Mouse (Mus musculus): ENCODE results near the gene Srsf10. TPM values are rescaled to one million over a fixed set of nuclear protein-coding genes. Genes with fewer than 3 reads are reported as not detected.

Gene Srsf10
- total RNA-seq, 2 experiments from 2014 or later = 200 to 208 TPM

DNA sequence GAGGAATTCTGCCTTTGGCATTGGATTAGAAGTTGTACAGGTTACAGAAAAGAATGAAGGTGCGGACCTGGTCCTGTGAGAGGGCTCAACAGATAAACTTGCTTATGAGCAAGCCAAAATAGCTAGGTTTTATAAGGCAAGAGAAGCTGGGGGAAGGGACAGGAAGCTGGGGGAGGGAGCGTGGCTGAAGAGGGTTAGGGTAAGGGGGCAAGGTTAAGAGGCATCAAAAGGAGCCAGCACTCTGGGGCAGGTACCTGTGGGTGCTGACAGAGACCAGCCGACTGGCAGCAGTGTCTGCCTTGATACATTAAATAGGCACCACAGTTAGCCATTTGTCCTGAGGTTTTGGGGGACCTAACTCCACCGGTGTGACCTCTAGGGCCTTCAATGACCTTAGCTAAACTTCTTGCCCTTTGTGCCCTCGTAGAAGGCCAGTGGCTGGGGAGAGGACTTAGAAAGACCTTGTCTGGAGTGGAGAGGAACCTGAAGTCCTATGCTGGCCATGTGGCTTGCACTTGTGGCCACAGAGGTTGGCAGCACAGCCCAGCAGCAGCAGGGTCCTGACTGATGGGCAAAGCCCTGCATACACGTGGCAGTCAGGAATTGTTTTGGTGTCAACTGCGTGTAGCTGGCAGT lies 28.5 kb downstream of the Srsf10 start:
- ATAC-seq (replicated peaks; ENCODE audit: poor library complexity) = no peak

DNA sequence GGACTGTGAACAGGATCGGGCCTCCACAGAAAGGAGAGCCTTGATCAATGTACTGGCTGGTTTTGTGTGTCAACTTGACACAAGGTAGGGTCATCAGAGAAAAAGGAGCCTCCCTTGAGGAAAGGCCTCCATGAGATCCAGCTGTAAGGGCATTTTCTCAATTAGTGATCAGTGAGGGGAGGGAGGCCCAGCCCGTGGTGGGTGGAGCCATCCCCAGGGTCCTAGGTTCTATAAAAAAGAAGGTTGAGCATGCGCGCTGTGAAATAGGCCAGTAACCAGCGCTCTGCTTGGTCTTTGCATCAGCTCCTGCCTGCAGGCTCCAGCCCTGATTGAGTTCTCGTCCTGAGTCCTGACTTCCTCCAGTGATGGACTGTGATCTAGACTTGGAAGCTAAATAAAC lies 29.0 kb downstream of the Srsf10 start:
- ATAC-seq (replicated peaks; ENCODE audit: poor library complexity) = no peak

DNA sequence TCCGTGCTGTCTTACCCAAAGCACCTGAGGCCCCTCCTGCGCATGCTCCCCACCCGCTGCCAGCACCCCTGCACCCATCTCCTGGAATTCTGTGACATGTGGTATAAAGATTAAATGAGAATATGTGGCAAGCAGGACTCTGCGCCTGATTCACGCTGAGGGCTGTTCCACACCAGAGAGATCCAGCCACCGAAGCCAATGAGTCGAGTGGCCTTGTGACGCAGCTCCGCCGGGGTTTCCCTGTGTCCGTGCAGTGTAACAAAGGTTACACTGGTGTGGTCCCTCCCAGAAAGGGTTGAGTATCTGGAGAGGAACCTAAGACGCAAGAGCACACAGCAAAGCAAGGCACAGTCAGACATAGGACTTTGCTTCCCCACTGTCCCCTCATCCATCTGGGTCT lies 30.1 kb downstream of the Srsf10 start:
- no peak for ATAC-seq (replicated peaks; ENCODE audit: poor library complexity)

DNA sequence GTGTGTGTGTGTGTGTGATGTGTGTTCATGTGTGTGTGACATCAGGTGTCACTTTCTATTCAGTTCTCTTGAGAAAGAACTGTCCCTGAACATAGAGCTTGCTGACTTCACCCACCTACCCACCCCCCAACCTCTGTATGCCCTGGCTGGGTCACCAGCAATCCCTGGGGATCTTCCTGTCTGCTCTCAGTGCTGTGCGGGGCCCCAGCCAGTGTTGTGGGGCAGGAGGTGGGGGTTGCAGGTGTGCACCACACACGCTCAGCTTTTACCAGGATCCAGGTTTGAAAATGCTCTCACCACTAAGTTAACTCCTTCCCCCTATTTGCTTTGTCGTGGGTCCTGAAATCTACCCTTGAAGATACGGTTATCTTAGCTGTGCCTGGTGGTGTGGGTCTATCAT lies 30.6 kb downstream of the Srsf10 start:
- no peak for ATAC-seq (replicated peaks; ENCODE audit: poor library complexity)

DNA sequence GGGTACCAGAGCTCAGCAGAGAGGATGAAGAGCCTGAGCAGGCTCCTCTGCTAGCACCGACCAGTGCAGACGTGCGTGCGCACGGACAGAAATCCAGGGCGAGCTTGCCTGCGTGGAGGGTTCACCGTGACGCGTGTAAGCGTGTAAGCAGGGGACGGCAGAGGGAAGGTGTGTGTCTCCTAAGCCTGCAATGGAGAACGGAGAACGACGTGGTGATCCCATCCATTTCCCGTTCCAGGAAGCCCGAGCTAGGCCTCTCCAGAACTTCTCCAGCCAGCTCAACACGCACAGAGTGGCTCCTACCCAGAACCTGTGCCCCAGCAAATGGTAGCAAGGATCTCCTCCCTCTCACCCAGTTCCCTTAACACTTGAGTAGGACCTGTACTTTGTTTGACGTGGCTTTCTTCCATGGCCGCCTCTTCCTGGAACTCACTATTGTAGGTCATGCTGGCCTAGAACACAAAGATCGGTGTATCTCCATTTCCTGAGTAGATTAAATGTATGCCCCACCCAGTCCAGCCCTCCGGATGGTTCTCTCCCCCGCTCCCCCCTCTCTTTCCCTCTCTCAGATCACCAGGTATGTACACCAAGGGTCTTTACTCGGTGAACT lies 33.0 kb downstream of the Srsf10 start:
- no peak for ATAC-seq (replicated peaks; ENCODE audit: poor library complexity)

DNA sequence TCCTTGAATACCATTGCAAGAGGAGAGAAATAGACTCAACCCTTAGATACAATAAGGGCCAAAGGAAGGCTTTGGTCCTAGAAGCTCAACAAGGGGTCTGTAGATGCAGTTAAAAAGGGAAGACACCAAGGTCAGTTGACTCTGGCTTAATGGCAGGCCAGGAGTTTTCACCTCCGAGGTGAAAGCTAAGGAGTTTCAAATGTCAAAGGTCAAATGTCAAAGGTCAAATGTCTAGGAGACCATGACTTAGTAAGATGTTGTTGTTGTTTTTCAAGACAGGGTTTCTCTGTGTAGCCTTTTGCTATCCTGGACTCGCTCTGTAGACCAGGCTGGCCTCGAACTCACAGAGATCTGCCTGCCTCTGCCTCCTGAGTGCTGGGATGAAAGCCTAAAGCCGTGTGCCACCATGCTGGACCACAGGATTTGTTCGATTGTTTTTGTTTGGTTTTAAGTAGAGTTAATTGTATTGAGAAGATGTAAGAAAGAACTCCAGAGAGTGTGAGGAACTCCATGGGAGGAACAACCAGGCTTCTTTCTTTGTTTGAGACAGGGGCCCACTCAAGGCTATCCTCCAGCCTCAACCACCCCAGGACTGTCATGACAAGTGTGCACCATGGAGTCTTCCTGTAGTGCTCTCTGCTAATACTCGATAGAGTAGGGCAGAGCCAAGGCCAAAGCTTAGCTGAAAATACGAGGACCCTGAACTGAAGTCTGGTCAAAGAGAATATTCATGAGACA lies 33.8 kb downstream of the Srsf10 start:
- no peak for ATAC-seq (replicated peaks; ENCODE audit: poor library complexity)

DNA sequence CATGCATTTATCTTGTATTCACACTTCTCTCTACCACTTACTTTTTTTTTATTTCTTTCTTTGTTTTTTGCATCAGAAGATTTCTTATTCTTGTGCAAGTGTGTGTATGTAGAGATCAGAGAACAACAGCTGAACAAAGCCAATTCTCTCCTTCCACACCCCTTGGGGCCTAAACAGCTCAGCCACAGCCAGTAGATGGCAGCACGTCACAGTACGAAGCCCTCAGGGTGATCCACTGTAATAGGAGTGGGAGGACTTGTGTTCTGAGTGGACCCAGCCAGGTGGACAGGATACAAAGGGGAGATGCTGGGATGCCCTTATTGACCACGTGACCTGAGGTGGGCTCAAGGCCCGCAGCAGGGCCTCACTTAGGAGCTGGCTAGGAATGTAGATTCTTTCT lies 34.3 kb downstream of the Srsf10 start:
- ATAC-seq (replicated peaks; ENCODE audit: poor library complexity) = peak; percentile 90

DNA sequence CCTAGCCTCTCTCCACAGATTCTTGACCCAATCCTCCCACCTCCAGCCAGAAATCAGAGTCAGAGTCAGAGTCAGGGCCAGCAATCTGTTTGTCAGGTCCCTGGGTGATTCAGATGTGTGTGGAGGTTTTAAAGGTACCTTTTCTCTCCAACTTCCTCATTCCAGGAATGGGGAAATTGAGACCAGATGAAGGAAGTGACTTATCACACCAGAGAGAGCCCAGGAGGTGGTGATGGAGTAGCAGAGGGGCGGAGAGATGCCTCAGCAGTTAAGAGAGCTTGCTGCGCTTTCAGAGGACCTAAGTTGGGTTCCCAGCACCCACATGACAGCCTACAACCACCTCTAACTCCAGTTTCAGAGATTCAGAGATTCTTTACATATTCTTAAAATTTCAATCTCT lies 36.0 kb downstream of the Srsf10 start:
- ATAC-seq (replicated peaks; ENCODE audit: poor library complexity) = no peak

DNA sequence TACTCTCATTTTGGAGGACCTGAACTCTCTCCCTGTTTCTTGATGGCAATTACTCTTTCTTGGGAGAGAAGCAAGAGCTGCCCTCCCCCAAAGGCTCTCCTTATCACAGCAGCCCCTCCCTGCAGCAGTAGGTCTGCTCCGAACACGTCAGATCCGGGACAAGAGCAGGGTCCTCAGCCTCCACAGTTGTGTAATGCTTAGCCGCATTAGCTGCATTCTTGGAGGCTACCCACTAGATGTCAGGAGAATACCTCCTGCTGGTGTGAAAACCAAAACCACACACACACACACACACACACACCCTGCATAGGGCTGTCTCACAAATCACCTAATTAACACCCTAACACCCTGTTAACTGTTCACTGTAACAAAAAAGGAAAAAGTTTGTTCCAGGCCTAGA lies 37.3 kb downstream of the Srsf10 start:
- peak; percentile 45 for ATAC-seq (replicated peaks; ENCODE audit: poor library complexity)

DNA sequence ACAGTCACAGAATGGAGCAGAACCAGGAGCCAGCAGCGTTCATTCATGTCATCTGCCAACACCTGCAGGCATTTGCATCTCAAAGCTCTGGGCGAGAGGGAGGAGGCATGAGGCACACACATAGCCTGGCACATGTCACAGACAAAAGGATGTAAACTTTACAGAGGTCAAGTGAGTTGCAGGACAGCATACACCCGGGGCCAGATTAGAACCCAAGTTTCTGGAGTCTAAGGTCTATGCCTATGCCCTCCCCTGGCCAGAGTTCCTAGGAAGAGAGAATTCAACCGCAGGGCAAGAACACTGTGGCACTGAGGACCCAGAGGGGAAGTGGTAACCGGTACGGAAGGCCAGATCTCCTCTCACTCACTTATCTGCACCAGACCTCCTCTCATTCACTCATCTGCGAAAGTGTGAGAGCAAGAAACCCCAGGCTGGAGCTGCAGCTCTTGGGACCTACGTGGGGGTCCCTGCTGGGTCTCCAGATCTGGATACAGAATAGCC lies 39.6 kb downstream of the Srsf10 start, which contains the start of gene Cnr2:
Cnr2 (plus strand) TSS at position 324 of the 501 bp plus-strand sequence.
- peak; percentile 33 for ATAC-seq (replicated peaks; ENCODE audit: poor library complexity)

DNA sequence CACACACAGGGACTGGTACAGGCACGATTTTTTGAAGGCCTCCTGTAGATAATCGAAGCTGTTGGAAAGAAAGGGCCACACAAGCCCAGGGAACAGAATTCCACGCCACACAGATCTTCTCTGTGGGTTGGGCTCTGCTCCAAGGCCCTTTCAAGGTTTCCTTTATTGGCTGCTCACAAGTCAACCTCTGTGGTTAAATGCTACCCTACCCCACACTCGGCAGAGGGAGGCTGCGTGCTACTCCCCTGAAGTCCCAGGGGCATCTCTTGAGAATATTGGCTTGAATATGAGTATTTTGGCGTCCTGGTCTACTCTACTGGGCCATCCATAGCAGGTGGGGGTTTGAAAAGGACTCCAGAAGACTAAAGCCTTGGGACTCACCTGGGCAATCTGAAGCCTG lies 40.6 kb downstream of the Srsf10 start:
- ATAC-seq (replicated peaks; ENCODE audit: poor library complexity) = no peak

DNA sequence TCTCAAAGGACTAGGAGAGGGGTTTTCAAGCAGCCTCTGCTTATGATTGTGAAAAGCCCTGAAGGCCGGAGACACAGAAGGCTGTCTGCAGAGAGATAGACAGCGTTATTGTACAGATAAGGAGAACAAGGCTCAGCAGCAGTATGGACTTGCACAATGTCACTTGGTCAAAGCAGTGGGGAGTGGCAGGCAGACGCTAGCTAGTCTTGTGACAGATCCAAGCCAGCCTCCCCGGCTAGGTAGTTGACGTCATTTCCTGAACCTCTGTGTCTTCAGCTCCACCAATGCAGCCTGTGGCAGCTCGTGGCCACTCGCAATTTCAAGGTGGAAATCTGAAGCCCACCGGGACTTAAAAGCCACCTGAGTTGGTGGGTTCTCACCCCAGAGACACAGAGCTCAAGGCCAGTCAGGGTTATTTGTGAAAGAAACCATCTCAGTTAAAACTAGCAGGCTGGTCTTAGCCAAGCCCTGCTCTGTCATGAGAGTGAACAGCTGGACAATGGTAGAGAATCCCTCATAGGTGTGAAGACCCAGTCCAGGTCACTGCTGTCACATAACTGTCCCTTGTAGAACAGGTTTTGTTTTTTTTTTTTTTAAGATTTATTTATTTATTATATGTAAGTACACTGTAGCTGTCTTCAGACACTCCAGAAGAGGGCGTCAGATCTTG lies 43.0 kb downstream of the Srsf10 start:
- ATAC-seq (replicated peaks; ENCODE audit: poor library complexity) = peak; percentile 85

DNA sequence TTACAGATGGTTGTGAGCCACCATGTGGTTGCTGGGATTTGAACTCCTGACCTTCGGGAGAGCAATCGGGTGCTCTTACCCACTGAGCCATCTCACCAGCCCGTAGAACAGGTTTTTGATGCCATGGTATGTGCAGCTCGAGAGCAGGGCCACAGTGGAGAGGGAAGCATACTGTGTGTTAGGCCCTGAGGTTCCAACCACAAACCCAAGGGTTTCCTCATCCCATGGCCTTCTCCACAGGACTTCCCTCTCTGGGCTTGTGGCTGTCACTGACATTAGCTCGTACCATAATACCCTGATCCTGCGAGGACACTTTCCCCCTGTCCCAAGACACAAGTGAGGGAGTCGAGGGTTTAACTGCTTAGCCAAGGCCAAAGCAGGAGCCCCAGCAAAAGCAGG lies 43.5 kb downstream of the Srsf10 start:
- peak; percentile 59 for ATAC-seq (replicated peaks; ENCODE audit: poor library complexity)

DNA sequence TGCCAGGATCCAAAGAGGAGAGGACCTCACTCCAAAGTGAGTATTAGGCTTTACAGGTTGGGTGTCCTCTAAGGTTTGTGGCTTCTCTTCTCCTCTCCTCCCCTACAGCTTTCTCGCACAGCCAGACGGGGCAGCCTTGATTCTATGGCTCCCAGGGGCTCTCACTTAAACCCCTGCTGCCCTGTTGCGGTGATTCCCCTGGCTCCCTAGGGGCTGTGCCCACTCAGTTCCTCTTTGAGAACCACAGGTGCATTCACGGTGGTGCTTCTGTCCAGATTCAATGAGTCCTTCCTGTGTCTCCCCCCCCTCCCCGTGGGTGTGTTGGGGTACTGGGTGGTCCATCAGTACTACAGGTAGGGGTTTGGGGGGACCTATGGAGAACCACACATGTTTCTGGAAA lies 44.5 kb downstream of the Srsf10 start:
- no peak for ATAC-seq (replicated peaks; ENCODE audit: poor library complexity)

DNA sequence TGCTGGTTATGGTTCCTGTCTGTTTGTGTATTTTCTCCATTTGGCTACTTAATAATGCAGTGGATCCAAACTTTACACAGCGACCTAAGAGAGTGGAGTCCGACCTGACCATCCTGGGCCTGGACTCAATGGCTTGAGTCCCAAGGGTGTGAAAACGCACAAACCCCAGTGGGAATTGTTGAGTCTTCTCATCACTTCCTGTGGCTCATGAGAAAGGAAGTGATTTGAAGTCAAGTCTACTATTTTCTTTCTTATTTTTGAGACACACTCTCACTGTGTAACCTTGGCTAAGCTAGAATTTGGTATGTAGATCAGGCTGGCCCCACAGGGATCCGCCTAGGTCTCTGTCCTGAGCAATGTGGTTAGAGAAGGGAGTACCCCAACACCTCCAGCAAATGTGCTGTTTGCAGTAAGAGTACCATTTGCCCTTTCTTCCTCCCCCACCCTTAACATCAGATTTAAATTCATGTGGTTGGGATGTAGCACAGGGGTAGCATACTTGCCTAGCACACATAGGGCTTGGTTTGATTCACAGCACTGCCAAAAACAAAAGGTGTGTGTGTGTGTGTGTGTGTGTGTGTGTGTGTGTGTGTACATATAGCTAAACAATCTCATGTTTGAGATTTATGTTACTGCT lies 47.2 kb downstream of the Srsf10 start:
- ATAC-seq (replicated peaks; ENCODE audit: poor library complexity) = no peak

DNA sequence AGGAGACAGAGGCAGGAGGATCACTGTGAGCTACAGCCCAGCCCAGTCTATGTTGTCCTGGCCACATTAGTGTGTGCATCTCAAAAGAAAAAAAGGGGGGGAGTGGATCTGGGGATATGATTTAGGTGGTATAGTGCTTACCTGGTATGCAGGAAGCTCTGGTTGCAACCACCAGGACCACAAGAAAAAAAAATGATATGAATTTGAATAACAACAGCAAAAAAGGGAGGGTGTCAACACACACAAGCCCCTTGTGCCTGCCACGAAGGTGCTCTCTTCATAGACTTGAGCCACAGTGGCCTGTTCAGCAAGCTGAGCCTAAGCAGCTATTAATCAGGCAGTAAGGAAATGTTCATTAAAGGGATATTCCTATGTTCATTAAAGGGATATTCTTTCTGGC lies 49.3 kb downstream of the Srsf10 start:
- no peak for ATAC-seq (replicated peaks; ENCODE audit: poor library complexity)

DNA sequence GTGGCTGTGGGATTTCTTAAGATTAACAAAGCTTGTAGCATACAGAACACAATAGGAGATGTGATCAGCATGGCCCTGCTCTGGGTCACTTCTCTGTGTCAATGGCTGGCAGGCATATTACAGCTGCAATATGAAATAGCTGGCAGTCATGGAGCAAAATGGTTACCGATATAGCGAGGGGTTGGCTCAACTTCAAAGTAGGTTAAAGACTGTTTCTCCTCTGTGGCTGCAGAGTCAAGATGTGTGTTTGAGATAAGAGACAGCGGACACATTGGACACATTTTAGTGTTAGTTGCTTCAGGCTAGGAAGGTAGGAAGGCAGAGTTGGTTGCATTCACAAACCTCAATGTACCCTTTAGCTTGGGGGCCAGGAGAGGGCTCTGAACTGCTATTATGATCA lies 51.1 kb downstream of the Srsf10 start:
- ATAC-seq (replicated peaks; ENCODE audit: poor library complexity) = peak; percentile 89

DNA sequence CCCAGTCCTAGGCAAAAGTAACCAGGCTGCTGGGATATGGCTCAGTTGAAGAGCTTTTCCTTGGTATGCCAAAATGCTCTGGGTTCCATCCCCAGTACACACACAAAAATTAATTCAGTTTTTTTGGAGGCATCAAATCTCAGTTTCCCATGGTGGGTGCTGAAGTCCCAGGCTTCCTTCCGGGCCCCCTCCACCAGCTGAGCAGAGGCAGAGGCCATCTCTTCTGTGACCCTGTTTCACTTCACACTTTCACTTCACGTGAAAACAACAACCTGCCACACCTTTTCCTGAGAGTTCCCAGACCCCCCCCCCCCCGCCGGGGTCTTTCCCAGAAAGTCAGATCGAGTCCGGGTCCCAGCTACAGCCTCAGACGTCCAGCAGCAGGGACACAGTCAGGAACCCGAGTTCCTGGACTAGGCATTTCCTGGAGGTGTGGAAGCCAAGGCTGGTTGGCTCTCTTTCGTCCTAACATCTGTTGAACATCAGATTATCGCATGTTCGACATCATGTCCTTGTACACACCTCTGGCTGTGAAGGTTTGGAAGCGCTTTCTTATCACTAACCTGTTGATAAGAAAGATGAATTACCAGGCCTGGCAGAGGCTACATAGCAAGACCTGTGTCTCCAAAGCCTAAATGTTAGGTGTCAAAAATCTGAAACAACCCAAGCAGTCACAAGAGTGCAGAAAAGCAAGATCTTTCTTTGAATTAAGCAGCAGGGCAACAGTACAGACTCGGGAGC lies 53.9 kb downstream of the Srsf10 start:
- no peak for ATAC-seq (replicated peaks; ENCODE audit: poor library complexity)

DNA sequence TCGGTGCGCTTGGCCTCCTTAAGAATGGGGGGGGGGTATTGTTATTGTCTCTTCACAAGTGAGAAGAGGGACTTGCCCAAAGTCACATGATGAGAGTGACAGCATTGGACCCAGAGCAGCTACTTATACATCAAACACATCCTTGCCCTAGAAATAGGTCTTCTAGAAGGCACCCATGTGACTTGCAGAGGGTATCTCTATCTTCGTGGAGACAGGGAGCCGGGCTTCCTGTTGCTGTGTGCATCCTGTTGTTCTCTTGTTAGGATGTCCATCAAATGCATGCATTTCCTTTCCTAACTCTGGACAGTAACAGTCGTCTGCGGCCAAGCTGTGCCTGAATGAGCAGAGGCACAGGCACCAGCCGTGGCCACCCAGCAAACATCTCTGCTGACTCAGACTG lies 56.0 kb downstream of the Srsf10 start:
- 0 out of 2 replicates have a peak, but pooled peaks have one; percentile 12 for ATAC-seq (replicated peaks; ENCODE audit: poor library complexity)

DNA sequence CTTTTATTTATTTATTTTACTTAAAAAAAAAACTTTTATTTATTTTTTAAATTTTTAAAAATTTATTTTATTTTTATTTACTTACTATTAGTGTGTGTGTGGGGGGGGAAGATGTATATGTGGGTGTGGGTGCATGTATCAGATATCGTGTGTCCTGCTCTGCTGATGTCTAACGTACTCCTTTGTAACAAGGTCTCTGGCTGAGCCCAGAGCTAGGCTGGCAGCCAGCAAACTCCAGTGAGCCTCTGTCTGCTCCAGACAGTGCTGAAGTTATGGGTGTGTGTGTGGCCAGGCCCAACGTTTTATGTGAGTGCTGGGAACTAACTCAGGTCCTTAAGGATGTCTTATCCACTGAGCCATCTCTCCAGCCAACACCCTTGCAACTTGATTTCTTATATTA lies 56.6 kb downstream of the Srsf10 start:
- peak; percentile 77 for ATAC-seq (replicated peaks; ENCODE audit: poor library complexity)

Measured in megakaryocyte progenitor cell, adult 5-6 weeks (primary cell).